Mouse (Mus musculus): ENCODE data around the gene Fam155a.

Gene Fam155a

DNA sequence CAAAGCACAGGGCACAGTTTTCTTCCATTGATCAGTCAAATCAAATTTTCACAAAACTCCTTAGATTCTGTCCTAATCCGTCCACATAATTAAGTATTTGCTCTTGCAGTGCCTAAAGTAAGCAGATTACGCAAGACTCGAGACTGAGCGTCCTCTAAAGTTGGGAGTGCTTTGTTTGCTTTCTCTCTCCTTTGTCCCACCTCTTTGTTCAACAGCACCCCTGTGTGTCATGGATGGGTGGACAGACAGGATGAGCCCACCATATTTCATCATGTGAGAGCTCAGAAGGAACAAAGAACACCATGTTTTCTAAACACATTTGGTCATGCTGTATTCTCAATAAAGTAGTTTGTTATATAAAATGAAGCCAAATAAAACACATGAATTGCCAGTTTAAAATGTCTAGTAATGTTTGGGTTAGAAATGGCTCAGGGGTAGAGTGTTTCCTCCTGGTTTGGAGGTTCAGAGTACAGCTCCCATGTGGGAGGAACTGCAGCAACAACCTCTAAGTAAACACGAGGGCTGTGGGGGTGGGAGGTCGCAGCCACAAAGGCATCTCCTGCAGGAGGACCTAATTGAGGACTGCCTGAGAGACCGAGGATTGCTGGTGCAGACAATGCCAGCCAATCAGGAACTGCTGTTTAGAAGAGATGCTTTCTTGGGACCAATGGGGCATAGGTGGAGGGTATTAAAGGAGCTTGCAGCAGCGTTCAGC lies 482.8 kb downstream of the Fam155a start:
- DNase-seq (ENCODE audit: low read depth, low spot score): no peak

DNA sequence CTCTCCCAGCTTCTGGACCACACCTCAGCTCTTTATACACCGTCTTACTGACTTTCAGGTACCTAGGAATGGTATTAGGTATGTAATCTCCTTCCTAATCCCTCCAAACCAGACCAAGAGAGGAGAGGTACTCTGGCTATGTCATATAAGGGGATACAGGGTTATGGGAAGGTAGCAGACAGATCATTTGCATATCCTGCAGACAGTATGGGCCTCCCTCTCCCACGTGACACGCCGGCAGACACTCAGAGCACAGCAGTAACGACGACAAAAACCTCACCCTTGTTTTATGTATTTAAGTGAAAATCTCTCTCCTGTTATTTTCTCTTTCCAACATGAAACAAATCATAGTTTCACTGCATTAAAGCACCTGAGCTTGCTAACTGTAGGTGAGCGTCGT lies 496.8 kb downstream of the Fam155a start:
- no peak for DNase-seq (ENCODE audit: low read depth, low spot score)

DNA sequence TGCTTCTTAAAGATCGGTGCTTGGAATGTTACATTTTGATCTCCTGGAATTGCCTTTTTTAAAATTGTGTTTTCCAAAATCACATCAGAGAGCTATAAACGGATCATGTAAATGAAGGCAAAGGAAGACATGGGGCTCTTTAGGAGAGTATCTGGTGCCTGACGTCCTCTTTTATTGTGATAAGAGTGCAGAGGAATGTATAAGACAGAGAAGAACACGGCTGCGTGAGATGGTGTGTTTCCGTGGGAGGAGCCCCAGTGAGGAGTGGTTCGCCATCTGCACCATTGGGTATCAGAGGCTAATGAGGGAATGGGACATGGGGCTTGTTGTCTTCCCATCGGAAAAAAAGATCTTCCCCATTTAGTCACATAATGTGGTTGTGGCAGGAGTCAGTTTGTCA lies 506.6 kb downstream of the Fam155a start:
- DNase-seq (ENCODE audit: low read depth, low spot score): no peak

DNA sequence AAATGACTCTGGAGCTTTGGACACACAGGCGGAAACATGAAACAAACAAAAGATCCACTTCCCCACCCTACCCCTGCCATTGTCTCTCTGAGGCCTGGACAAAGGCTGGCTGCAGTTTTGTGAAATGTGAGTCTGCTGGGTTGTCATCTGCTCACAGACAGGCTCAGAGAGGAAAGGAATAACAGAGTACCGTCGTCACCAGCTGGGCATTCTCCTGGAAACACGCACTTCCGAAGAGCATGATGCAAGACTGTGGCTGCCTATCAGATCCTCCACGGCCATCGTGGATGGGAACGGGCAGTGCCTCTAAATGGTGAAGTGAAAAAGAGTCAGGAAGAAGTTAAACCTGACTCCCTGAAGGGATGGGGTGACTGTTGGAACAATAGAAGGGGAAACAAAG lies 509.4 kb downstream of the Fam155a start:
- DNase-seq (ENCODE audit: low read depth, low spot score): no peak

DNA sequence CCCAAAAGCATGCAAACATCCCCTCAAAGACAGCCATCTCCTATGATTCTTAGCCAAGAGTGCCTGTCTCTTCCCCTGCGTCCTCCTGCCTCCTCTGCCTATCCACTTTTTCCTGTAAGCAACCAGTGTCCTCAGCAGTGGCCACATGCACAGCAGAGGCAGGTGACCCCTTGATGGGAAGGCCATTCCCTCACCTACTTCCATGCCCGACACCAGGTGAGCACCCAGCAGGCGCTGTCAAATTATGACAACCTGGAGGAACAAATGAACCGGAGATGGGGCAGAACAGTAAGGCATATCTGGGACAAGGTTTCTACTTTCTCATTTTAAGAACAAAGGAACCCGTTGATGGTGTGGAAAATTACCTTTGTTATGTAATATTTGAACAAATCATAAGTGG lies 515.6 kb downstream of the Fam155a start:
- no peak for DNase-seq (ENCODE audit: low read depth, low spot score)

DNA sequence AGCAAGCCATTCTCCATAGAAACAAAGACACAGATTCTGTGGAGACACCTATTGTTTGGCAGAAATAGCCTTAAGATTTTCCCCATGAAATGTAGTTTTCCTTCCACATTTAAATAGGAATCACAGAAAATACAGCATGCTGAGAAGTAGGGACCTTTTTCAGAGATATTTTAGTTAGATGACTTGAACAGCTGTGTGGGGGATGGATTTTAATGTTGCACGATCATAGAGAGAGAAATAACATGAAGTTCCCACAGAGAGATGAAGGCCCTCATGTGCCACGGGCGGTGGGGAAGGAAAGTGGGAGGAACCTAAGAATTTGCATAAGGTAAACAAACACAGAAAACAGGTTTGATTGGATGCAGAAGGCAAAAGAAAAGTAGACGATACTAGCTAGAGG lies 518.0 kb downstream of the Fam155a start:
- no peak for DNase-seq (ENCODE audit: low read depth, low spot score)

DNA sequence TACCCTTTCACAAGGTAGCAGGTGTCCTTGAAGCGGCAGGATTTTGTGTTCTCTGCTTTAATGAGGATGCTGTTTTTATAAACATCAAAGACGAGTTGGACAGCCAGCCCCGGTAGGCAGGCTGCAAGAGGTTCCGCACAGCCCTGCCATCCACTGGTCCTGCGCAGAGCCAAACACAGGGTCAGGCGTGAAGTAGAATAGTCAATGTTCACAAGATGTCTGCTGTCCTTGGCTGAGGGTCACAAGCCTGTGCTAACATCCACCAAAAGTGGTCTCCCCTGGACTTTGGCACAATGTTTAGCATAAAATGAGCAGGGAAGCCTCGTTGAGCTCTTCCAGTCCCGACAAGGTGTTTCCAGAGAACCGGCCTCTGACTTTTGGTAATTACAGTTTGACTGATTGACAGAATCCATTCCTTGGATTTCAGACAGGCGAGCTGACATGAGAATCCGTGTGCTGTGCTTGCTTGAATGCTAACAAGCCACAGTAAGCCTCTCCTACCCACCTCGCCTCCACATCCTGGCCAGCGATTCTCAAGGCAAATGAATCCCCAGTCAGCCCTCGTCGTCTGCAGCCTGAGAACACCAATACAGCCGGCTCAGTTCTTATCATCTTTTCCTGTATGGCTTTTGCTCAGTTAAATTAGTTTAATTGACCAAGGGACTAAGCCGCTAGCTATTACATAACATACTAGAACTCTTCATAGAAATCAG lies 522.7 kb downstream of the Fam155a start:
- DNase-seq (ENCODE audit: low read depth, low spot score): no peak

DNA sequence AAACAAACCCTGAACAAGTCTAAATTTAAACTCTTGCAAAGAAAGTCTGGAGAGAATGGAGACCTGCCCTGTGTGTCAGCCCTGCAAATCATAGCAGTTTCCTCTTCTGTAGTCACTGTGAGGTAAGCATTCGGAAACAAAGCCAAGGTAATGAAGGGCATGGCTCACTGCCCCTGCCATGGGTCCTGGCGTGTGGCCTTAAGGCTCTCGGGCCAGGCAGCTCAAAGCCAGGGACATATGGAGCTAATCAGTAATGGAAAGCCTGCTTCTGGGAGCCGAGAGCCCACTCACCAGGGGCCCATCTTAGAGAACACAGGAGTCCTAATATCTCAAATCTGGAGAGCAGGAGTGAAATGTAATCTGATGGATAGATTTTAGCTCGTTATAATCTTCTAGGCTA lies 525.0 kb downstream of the Fam155a start:
- DNase-seq (ENCODE audit: low read depth, low spot score): no peak

DNA sequence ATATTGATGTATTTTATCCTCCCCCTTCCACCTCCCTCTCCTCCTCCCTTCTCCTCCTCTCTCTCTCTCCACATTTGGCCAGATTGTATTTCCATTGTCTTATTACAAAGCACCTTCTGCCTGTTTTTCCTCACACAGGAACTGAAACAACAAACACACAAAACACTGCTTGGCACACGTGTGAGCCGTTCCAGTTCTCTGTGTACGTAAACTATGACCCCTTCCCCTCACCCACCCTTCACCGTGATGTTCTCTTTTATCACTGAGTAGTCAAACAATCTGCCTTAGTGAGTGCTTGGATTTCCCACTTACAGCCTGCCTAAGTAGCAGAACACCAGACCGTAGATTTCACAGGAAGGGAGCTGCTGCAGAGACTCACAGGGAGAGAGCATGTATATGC lies 530.0 kb downstream of the Fam155a start:
- no peak for DNase-seq (ENCODE audit: low read depth, low spot score)

DNA sequence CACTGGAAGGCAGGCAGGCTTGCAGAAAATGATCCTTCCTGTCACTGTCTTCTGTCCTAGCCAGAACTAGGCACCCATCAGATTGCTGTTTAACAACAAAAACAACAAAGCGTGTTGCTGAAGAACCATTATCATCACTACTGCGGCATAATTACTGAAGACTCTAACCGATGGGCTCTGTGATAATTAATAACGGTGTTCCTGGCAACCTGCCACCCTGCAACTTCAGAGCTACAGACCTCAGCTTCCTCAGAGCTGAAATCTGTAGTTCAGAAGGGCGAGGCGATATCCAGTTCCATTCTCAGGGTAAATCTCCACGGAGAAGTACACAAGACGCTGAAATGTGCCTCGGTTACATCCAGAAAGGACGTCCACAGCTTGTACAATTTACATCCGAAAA lies 531.2 kb downstream of the Fam155a start:
- DNase-seq (ENCODE audit: low read depth, low spot score): no peak

DNA sequence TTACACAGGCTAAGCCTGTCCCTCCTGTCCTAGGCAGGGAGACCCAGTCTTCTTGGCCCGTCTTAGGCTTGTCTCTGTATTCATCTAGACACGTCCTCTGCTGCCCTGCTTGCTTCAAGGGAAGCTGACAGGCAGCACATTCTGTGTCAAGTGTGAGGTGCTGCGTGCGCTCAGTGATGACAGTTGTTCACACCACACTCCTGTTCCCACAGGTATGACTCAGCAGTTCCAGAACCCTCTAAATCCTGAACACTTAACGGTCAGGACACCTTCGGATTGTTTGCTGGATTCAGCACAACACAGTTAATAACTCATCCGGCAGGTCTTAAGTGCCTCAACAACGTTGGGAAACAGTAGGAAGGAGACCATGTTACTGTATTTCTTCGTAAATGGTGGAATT lies 532.0 kb downstream of the Fam155a start:
- no peak for DNase-seq (ENCODE audit: low read depth, low spot score)

DNA sequence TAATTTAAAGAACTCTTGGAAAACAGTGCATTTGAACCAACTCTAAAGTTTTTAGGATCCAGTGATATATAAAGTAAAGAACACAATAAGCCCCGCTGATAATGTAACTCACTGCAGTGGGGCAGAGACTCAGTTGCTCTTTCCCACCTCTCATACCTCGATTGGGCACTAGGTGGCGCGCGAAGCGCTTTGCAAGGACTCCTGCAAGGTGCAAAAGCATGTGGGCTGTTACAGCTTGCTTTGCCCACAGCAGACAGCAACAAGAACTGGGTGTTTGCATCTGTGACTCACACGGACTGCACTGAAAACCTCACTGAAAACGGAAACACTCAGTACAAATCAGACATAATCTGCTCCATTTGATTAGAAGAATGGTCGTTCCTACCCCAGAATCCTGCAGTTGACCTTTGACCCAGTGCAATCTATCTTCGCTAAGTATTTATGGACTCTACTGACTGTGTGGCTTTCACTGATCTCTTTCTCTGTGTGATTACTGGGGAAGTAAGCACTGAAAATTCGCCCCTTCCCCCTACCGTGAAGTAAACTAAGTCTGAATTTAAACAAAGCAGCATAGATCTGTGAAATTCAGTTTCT lies 537.5 kb downstream of the Fam155a start:
- peak; percentile 92 for DNase-seq (ENCODE audit: low read depth, low spot score)

DNA sequence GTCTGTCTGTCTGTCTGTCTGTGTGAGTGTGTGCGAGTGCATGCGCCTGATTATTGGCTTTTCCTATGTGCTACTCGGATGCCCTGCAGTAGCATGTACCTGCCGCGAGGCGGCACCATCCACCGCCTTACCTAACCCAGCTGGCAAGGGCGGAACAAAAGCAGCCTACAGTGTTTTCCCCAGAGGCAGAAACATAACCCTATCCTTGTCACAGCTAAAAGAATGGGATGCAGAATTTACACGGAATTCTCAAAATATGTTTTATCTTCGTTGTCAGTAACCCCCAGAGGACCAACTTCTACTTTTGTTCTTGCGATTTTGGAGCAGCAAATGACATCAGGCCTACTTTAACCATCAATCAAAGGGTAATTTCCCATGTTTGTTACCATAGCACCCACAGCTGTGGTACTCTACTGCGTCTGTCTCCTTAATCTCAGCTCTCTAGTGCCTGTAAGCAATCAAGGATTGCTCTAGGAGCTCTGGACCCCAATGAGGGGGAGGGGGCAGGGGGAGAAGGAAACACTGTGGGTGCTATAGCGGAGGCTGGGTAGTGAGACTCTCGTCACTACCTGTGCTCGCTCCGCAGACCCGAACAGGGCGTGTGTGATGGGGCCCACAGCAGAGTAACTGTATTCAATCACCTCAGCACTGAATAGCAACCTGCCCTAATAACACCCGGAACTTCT lies 543.0 kb downstream of the Fam155a start:
- DNase-seq (ENCODE audit: low read depth, low spot score): peak; percentile 88

DNA sequence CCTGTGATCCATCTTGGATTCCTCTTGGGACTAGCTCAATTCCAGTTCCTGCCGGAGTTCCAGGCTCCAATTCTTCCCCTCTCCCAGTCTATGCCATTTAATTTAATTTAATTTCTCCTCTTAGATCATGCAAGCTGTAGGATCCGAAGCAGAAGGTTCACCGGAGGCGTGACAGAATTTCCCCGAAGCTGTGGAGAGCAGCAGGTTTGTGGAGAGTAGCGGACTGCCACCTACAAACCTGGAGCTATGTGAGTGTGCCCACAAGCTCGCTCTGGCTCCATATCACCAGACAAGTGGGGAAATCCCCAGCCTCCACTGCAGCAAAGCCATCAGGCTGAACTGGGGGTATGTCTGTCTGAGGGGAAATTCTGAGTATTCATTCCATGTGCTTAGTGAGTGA lies 544.2 kb downstream of the Fam155a start:
- DNase-seq (ENCODE audit: low read depth, low spot score): no peak

DNA sequence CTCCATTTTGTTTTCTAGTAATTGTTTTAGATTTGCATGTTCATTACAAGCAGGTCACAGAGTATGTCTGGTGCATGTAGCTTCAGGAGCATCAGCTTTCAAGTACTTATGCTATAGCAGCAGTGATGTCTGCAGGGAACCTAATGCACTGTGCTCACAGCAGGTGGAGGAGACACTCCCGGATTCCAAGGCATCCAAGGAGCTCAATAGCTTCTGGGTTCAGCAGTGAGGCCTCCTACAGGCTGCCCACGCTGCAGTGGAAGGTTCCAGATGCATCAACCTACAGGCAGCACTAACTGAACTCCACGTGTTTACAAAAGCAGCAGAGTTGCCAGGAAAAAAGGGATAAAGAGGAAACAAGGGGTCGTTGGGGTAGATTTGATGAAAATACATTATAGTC lies 559.2 kb downstream of the Fam155a start:
- no peak for DNase-seq (ENCODE audit: low read depth, low spot score)

DNA sequence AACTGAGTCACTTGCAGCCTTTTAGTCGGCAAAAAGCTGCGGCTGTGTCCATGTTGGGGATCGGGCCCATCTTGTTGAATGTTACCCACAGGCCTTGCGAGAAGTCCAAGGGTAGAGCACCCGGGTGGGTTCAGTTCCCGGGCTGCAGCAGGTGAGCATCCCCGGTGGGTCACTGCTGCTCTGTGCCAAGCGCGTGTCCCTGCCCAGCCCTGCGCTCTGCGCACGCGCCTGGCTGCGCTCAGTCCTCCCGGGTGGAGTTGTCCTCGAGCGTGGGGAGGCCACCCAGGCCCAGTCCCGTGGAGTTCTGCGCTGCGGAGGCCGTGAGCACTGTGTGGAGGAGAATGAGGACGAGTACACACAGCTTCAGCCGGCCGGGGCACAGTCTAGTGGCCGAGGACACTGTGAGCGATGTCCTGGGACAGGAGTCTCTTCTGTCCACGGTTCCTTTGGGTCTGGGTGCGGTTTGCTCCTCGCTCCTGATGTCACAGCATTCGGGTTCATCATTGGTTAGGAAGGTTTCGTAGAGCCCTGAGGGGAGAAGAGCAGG lies 563.4 kb downstream of the Fam155a start:
- DNase-seq (ENCODE audit: low read depth, low spot score): no peak

DNA sequence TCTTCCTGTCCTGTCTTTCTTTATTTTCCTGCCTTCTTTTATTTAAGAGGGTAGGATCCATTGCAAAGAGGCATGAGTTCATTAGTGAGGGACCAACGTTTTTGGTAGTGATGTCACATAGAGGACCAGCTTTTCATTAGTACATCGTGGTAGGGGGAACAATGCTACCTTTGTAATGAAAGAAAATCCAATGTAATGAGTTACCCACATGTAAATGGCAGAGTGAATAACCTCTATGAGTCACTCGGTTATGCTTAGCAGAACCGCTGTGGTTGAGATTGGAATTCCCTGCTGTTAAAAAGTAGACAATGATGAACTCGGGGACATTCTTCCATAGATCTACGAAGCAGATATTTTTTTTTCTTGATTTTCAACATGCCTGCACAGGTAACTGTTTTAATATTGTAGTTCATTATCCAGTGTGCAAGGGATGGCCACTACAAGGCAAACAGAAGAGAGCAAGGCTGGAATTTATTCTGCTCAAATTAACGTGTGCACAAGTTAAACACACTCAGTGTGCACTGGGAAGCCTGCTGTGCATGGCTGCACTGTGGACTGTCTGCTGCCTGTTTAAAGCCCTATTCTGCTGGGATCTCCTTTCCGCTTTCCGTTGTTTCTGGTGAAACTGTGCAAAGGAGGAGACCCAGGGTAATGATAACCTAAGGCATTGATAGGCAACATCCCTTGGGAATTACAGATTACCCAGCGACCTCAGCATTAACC lies 566.5 kb downstream of the Fam155a start:
- DNase-seq (ENCODE audit: low read depth, low spot score): no peak

DNA sequence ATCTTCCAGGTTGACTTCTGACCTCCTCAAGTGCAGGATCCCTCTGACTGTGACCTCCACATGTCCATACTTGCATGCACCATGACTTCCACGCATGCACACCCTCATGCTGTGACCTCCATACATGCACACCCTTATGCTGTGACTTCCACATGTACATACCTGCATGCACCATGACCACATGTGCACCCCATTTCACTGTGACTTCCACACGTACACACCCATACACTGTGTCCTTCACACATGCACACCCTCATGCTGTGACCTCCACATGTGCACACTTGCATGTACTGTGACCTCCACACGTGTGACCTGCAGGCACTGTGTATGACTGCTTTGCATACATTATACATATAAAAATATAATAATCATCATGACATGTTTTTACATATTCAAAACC lies 570.9 kb downstream of the Fam155a start:
- no peak for DNase-seq (ENCODE audit: low read depth, low spot score)

DNA sequence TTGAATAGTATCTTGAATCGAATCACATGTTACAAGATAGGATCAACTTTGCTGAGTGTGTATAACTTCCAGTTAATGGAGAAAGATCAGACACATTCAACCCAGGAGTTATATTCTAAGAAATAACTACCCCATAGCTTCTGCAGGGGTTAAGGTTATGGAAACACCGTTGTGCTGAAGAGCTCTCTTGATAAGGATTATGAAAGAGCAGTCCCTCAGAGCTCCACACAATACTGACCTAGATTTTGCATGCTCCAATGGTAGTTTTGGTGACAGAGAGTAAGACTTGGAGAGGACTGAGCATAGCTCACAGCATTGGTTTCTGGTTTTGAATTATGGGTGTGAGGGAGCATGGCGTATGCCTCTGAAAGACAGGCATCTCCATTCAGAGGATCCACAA lies 579.3 kb downstream of the Fam155a start:
- DNase-seq (ENCODE audit: low read depth, low spot score): no peak

DNA sequence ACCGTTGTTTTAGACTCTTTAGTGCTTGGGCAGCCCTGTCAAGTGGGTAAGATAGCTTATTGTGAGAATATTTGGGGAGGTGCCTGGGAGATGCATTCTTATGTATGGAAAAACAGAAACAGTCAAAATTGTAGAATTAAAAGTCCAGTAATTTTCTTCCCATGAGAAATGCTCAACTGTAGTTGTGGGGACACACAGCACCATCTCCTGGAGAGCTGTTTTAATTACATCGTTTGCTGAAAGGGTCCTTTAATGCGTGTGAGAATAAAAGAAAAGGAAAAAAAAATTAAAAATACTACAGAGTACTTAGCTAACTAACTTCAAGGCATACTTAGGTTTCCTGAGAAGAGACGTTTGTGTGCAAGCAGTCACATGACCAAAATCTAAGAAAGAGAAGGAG lies 582.3 kb downstream of the Fam155a start:
- no peak for DNase-seq (ENCODE audit: low read depth, low spot score)

DNA sequence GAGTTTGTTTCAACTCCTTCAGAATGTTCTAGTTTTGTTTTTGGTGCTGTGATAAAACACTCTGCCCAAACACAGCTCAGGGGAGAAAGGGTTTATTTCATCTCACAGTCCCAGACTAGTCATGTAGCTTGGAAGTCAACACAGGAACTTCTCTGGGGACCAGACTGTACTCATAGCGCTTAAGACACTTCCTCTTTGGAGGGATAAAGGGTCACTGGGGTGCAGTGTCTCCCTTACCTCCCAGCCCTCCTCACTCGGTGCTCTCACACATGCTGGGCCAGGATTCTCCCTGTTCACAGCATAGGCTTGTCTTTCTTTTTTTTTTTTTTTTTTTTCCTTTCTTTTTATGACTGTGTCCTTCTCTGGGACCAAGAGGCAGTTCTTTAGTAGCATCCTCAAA lies 585.8 kb downstream of the Fam155a start:
- DNase-seq (ENCODE audit: low read depth, low spot score): no peak

DNA sequence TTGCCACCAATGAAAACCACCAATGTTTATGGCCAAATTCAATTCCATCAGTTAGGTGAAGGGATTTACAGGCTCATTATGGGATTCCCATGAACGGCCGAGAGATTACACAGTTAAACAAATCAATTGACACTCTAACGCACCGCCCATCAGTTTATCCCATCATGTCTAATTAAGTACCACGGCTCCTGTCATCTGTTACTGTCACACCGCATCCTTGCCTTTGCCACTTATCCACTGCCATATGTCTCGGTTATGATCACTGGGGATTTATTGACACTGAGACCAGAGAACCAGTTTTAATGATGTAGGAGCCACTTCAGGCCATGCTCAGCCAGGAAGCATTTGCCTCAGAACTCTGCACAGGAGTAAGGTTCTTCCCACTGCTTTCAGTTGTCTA lies 588.5 kb downstream of the Fam155a start:
- DNase-seq (ENCODE audit: low read depth, low spot score): no peak

Measured in mesoderm, embryonic 11.5 days (tissue).